Mouse (Mus musculus): ENCODE data around the gene Ube3b.

GRCm38 (mm10) chr5:114467430-114467829, 87.0 kb downstream of the Ube3b start:
- TF ChIP-seq CEBPB (IDR thresholded peaks at IDR 0.05; ENCODE audit: low read depth) = no peak
- no peak for TF ChIP-seq CTCF (IDR thresholded peaks at IDR 0.05; ENCODE audit: control insufficient read depth, insufficient read depth, insufficient read length)
